Mouse (Mus musculus) kidney, adult 8-10 months (tissue): Measurements from ENCODE around the gene Cdt1.
A peak's percentile ranks its signal among the peaks of the same experiment; 100 is the strongest.

Experiments
- DNase-seq, 2 experiments: peaks; one replicate each; pipeline ENCODE4 v3.0.0; 2022

Cdt1 gene

GRCm38 (mm10) chr8:122567361-122568108 lies at the start of gene Cdt1:
Cdt1 (plus strand) TSS chr8:122568015.
- peak; percentile 91 to 95 for DNase-seq

- no peak for DNase-seq
Measured at GRCm38 (mm10) chr8:122520611-122521010, 47.2 kb upstream of the Cdt1 start.

GRCm38 (mm10) chr8:122522796-122523651 lies 44.8 kb upstream of the Cdt1 start:
- DNase-seq: peak; percentile 92 to 95

GRCm38 (mm10) chr8:122523652-122524360 lies 44.0 kb upstream of the Cdt1 start:
- DNase-seq: peak; percentile 70 to 74

GRCm38 (mm10) chr8:122524506-122524905 lies 43.3 kb upstream of the Cdt1 start:
- no peak for DNase-seq

GRCm38 (mm10) chr8:122525004-122525403 lies 42.8 kb upstream of the Cdt1 start:
- DNase-seq: no peak

- no peak for DNase-seq
Measured at GRCm38 (mm10) chr8:122526084-122526483, 41.7 kb upstream of the Cdt1 start.

GRCm38 (mm10) chr8:122526526-122527170 lies 41.2 kb upstream of the Cdt1 start:
- DNase-seq: peak; percentile 76 to 86

- no peak for DNase-seq
Measured at GRCm38 (mm10) chr8:122527937-122528336, 39.9 kb upstream of the Cdt1 start.

GRCm38 (mm10) chr8:122529159-122529558 lies 38.7 kb upstream of the Cdt1 start:
- peak; percentile 86 to 90 for DNase-seq

- no peak for DNase-seq
Measured at GRCm38 (mm10) chr8:122531312-122531711, 36.5 kb upstream of the Cdt1 start.

- peak; percentile 51 to 60 for DNase-seq
Measured at GRCm38 (mm10) chr8:122537033-122537432, 30.8 kb upstream of the Cdt1 start.

- no peak for DNase-seq
Measured at GRCm38 (mm10) chr8:122537812-122538211, 30.0 kb upstream of the Cdt1 start.

GRCm38 (mm10) chr8:122538310-122539076 lies 29.3 kb upstream of the Cdt1 start:
- DNase-seq: no peak

GRCm38 (mm10) chr8:122544138-122544537 lies 23.7 kb upstream of the Cdt1 start:
- no peak for DNase-seq

GRCm38 (mm10) chr8:122546066-122546755 lies 21.6 kb upstream of the Cdt1 start:
- DNase-seq: no peak

- peak; percentile 87 to 89 for DNase-seq
Measured at GRCm38 (mm10) chr8:122546811-122547453, 20.9 kb upstream of the Cdt1 start.

GRCm38 (mm10) chr8:122547815-122548214 lies 20.0 kb upstream of the Cdt1 start:
- DNase-seq: no peak

- no peak for DNase-seq
Measured at GRCm38 (mm10) chr8:122548331-122548730, 19.5 kb upstream of the Cdt1 start.

GRCm38 (mm10) chr8:122548891-122549439 lies 18.9 kb upstream of the Cdt1 start:
- no peak for DNase-seq
